Mouse (Mus musculus): Measurements from ENCODE around the gene Ddx58. TPM values are rescaled to one million over a fixed set of nuclear protein-coding genes. Genes with fewer than 3 reads are reported as not detected.

The Ddx58 gene
- 13.0 and 15.0 TPM in 2 replicates for polyA plus RNA-seq (2012; rRNA removed)

DNA sequence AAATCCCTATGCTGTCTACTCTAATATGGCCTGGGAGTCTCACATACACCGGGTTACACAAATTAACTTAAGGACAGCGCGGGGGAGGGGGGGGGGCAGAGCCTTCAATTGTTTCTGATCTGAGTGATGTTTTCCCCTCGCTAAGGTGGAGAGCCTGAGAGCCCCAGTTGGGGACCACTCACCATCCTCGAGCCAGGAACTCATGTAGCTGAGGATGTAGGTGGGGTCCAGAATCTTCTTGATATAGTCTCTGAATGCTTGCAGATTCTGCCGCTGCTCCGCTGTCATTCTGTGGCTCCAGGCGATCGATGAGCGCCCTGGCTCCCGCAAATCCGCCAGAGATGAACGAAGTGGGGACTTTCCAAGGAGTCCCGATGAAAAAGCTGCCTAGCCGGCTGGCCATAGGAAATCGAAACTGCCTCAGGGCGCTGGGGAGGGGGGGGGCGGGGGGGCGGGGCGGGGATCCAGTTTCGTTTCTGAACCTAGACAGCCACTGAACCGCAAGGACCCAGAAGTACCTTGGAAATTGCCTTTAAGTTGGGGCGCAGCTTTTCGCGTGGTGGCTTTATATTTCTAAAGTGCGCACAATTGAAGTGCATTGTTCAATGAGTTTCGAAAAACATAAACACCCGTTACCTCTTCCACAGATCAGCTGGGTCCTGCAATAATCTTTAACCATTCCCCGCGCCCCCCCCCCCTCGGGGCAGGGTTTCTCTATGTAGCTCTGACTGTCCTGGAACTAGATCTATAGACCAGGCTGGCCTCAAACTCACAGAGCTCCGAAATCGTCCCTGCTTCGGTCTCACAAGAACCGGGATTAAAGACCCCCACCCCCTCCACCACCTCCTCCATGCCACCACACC is at the start of gene Ddx58:
Gene Ddx58 (minus strand): TSS at position 420 of the 863 bp plus-strand sequence.
- DNase-seq (ENCODE audit: low read depth), result no peak

DNA sequence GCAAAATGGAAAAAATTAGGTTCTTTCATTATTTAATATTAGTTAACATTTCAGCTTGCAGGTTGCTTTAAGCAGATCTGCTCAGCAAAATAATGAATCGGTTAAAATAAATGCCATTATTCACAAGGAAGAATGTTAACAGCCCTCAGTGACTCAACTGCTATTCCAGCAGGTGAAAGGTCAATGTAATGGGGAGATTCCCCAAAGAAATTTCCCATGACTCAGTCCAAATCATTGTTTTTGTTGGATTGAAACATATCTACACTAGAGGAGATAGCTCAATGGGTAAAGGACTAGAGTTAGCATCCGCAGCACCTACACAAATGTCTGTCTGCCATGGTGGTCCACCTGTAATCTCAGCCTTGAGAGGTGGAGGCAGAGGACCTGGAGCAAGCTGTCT is 49.4 kb upstream of the Ddx58 start:
- no peak for DNase-seq (ENCODE audit: low read depth)

DNA sequence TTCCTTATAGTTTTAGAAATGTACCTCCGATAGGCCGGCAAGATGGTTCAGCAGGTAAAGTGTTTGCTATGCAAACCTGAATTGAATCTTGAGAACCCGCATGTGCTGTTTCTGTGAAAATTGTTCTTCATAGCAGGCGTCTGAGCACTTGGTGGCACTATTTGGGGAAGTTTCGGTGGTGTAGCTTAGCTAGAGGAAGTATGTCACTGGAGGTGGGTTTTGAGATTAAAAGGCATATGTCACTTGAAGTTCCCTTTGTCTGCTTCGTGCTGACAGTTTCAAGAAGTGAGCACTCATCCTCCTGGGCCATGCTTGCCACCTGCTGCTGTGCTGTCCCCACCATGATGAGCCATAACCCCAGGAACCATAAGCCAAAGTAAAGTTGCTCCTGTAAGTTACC is 47.8 kb upstream of the Ddx58 start:
- no peak for DNase-seq (ENCODE audit: low read depth)

DNA sequence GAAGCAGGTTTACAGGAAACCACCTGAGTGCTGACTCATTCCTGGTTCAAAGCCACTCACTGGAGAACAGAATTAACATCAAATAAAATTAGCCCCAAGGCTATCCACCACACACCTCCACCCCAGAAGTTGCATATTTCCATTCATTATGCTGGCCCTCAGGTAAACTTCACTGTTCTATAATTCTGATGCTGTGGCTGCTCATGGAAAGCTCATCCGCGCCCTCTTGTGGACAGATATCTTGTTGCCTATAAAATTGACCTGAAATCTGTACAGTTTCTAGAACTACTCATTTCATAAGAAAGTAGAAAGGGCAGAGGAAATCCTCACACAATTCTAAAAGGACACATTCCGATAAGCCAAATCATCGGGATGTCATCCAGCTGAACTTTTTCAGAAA is 46.0 kb upstream of the Ddx58 start:
- DNase-seq (ENCODE audit: low read depth), result no peak

DNA sequence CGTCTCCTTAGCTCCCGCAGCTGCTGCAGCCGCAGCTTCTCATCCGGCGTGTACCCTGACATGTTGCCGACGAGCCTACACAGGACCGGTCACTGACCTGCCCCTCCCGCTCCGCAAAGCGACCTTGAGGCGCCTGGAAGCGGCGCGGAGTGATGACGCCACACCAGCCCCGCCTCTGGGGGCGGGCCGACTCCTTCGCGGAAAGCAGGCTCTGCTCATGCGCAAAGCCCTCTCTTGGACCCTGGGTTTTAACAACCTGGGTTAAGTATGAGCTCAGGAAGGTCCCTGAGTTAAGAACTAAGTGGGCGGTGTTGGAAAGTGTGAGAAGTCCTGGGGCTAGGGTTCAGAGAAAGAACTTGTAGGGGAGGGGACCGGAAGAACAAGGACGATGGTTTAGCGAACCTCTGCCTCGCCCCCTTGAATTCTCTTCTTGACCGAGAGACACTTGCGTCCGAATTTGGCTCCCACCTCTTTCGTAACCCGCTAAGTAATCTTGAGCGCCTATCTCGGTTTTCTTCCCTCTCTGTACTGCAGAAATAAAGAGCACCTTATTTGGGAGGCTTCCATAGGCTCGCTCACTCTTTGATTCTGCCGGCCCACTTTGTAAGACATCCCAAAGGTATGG is 39.8 kb upstream of the Ddx58 start, which contains the start of gene Ndufb6:
Gene Ndufb6 (minus strand): TSS at position 146 of the 625 bp plus-strand sequence.
- no peak for DNase-seq (ENCODE audit: low read depth)

DNA sequence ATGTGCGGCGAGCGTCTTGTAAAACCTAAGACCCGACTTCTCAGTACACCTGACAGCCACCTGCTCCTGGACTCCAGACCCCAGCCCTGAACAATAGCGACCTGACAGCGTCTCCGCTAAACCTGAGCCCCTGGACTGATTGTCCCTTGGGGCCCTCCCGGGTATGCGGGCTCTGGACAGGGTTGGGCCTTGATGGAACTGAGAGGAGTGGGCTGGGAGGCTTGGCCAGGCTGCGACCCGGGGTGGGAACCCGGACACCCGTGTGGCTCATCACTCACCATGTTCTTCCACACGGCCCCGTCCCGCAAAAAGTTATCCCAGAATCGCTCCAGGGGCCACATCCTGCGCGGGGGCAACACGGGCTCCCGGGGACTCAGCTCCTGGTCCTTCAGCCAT is 39.2 kb upstream of the Ddx58 start:
- DNase-seq (ENCODE audit: low read depth), result no peak

DNA sequence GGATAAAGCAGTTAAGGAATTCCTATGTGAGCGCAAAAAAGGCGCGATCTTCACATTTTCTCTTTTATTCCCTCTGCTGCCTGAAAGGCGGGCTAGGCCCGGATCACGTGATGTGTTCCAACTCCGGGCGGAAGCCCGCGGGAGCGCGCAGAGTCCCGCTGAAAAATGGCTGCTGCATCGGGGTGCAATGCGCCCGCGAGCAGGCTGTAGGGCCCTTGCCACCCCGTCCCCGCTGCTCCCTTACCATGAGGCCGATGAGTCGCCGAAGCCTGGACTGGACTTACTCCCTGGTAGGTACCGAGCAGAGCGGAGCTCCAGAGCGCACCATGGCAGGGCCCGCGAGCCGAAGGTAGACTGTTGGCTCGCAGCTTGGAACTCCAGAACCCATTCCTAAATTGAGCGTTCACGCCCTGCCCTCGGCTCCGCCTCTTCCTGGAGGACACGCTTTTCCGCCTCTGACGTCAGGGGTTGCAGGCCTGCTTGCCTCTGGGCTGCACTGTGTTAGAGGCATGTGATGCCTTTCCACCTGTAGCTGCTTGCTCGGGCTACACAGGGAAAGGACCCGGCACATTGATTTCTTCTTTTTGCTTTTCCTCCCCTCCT is 29.9 kb upstream of the Ddx58 start, which contains the start of the genes Smim27 and Topors:
Gene Smim27 (plus strand): TSS at position 150 of the 603 bp plus-strand sequence.
Gene Topors (minus strand): TSS at position 421 of the 603 bp plus-strand sequence.
- peak; percentile 87 for DNase-seq (ENCODE audit: low read depth)

DNA sequence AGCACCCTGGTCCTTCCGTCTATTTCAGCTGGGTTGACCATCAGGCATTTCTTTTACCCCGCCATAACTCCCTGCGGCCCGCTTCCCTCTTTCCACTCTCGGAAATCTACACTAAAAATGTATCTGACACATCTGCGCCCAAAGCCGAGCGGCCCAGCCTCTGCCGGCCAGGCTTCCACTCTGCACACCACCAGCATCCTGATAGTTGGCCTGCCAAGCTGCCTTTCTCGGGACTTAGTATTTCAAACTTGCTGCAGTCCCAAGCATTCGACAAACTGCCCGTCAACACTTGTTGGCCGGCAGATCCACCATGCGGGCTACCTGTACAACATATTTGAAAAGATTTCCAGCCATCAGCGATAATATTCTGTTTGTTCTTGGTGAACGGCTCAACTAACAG is 29.2 kb upstream of the Ddx58 start:
- no peak for DNase-seq (ENCODE audit: low read depth)

DNA sequence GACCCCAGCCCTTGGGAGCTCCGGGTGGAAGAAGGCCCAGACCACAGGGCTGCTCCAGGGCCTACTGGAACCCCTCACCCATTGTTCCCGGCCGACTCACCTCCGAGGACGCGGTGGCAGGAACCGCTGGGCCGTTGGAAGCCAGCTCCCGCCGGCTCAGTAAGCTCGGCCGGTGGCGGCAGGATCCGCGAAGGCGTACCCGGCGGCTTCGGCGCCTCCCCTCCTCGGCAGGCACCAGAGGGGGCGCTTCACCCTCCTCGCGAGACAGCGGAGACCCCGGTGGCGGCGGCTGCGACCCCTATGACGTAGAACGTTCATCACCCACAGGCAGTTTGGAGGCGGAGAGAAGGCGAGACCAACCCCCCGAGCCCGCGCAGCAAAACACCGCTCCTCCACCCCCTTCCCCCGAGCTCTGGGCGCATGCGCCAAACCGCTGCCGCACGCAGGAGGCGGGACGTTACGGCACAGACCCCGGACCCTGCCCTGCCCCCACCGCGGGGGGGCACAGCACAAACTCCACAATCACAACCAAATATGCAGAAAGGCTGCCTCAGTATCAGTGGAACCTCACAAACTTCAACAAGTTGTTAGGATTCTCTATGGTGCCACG is 28.7 kb upstream of the Ddx58 start:
- no peak for DNase-seq (ENCODE audit: low read depth)

DNA sequence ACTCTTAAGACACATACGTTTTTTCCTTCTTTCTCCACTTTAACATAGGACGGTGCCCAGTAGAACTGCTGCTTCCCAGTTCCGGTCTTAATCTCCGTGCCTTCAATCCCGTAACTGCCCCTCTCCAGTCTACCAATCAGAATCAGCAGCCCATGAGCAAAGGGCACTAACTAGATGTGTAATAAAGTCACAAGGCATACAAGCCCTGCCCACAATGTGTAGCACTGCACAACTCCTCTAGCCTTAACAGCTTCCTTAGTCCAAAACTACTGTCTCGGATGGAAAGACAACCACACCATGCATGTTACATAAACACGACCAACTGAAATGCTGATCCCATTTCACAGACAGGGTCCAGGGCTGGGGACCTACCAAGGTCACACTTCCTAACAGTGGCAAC is 28.1 kb upstream of the Ddx58 start:
- no peak for DNase-seq (ENCODE audit: low read depth)

DNA sequence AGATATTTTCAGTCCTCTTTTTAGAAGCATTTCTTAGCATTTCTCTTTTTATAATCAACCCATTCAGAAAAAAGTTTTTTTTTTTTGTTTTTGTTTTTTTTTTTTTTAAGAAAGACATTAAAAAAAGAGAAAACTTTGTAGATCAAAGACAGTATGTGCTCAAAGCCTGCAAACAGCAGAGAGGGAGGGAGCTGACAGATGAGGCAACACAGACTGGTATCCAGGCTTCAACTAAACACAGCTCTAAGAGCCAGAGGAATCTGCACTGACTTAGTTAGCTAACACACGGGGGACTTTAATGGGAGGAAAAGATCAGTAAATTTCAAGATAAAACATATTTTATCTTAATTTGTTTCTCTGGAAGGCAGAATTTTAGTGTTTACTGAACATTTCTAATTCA is 24.7 kb upstream of the Ddx58 start:
- DNase-seq (ENCODE audit: low read depth), result no peak

DNA sequence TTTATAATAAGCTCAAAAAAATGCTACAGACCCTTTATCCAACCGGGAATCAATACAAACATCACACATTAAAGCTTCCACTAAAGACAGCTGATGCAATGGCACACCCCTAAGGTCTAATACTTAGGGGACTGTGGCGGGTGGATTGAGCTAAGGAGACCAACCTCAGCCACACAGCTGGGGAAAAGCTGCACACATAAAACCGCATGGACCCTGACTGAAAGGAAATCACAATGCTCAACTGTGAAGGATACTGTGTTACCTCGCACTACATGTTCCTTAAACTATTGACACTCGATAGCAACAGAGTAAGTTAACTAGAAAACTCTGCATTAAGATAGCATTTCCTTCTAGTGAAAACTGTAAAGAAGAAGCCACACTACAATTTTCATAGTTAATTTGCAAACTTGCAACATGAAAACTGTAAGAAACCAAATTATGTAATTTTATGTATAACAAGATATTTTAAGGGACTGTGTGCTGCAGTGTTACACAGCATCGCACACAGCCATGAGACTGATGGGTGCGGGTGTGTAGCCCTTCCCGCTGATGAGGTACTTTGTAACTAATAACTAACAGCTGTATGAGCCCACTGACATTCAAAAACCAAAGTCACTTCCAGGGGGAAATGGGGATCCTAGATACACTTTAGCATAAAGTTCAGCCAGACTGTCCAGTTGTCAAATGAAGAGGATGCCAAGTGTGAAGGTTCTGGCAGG is 14.9 kb upstream of the Ddx58 start:
- DNase-seq (ENCODE audit: low read depth), result no peak

DNA sequence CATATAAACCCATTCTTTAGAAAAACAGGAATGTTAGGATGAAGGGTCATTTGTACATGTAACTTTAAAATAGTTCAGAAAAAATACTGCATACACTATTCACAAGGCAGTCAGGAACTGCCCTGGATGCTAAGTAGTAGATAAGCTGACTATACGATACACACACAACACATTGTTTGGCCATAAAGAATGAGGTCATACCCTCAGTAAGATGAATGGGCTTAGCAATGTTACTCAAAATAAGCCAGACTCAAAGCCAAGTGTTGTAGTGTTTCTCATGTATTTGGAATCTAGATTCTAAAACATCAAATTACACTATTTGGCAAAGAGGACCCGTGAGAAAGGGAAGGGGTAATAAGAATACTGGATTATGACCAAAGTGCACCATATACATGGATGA is 14.1 kb upstream of the Ddx58 start:
- no peak for DNase-seq (ENCODE audit: low read depth)

DNA sequence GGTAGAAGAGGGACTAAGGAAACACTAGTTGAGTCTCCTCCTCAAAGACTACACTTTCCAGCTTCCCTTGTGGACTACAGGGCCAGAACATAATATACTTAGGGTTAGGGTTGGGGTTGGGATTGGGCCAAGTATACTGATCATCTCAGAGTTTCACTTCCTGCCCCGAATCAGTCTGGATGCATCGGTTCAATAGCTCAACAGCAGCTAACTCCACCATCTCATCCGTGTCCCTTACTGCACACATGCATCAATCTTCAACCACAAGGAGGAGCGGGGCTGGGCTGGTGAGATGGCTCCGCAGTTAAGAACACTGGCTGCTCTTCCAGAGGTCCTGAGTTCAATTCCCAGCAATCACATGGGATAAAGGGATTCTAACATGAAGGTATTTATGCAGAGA is 11.4 kb upstream of the Ddx58 start:
- DNase-seq (ENCODE audit: low read depth), result no peak

DNA sequence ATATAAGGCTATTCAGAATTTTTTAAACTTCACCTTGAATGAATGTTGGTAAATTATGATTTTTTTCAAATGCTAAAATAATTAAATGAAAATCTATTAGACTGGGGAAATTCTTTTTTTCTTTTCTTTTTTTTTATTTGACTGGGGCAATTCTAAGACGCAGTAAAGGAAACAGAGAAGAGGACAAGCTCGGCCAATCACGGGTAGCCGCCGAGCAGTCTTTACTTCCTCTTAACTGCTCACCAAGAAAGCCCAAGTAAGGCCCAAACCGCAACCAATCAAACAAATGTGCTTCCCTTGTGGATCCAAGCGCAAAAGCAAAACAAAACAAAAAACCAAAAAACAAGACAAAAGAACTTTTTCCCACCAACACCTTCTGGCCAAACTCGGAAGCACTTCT is 4.4 kb upstream of the Ddx58 start:
- DNase-seq (ENCODE audit: low read depth), result no peak

DNA sequence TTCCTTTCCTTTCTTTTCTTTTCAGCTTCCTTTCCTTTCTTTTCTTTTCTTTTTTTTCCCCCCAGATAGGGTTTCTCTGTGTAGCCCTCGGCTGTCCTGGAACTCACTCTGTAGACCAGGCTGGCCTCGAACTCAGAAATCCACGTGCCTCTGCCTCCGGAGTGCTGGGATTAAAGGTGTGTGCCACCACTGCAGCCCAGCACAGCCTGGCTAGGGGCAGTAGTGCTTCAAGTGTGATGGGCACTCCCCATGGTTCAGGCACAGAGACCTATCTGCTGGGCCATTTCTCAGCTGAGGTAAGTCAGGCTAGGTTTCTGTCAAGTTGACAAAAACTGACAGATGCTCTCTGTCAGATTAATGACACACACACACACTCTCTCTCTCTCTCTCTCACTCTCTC is 3.4 kb upstream of the Ddx58 start:
- no peak for DNase-seq (ENCODE audit: low read depth)

DNA sequence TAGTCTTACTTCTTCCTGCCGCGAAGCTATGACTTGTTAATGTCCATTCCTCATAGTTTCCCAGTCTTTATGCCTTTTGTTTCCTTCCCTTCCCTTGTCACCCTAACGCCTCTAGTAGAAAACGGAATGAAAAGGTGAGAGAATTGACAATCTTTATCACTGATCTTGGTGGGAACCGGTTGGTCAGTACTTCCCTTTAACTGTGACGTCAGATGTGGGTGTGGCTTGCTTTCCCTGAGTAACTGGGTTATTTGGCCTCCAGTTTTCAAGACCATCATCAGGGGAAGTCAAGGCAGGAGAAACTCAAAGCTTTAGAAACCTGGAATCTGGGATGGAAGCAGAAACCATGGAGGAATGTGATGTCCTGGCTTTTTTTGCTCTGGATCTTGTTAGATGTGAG is 2.3 kb upstream of the Ddx58 start:
- DNase-seq (ENCODE audit: low read depth), result no peak

DNA sequence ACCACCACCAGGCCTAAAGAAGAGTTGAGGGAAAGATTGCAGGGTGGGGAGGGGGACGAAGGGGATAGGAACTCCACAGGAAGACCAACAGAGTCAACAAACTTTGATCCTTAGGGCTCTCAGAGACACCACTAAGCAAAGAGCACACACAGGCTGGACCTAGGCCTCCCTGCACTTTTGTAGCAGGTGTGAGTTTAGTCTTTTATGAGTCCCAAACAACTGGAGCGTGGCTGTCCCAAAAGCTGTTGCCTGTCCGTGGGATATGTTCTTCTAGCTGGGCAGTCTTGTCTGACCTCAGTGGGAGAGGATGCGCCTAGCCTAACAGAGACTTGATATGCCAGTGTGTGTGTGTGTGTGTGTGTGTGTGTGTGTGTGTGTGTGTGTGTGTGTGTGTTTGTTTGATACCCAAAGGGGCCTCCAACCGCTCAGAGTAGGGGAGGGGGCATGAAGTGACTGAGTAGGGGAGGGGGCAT is 680 bp upstream of the Ddx58 start:
- no peak for DNase-seq (ENCODE audit: low read depth)

DNA sequence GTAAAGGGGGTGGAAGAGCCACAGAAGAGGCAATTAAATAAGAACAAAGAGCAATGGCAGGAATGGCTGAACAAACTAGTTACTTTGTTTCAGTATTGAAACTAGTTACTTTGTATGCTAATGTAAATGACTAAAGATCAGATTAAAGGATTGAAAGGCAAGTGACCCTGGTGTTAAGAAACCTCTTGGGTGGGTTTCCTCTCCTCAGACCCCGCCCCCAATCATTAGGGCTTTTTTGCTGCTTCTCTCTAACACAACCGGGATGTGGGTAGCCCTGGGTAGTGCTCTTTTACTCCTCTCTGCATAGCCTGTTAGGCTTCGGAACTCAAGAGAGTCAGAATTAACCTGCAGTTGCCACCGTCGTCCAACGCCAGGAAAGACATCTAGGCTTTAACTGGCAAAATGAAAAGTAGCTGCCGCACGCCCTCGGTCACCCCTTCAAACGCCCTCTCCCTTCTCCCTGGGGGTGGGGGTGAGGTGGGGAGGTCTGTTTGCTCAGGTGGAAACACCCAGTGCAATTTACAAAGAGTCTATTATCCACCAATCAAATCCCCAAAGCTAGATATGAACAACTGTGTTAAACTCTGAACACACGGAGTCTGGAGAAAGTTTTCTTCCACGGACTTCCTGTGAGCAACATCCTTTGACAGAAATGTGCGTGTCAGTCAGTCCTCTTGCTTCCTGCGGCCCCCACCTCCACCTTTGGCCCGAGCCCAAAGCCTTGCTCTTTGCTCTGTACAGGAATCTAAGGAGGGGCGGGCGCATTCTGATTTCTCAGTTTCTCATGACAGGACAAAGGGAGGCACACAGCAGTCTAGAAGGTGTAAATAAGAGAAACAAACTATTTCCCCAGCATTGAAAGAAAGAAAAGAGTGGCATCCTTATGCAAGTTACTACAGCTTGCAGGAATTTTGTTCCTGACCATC is 882 bp downstream of the Ddx58 start:
- DNase-seq (ENCODE audit: low read depth), result no peak

DNA sequence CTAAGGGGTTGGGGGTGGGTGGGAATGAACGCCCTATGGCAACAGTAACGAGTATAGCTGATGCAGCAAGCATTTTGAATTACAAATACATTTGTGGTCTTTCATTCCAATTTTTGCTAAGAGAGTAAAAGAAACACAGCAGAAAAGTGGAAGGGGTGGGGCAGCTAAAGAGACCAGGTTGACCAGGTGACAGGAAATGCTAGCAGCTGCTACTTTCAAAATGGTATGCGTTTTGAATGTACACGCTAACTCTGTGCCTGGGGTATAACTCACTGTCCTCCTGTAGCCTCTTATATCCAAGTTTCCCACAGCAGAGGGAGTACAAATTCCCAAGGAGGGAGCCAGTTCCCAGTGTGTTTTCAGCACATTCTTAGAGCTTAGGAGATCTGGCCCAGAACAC is 2.8 kb downstream of the Ddx58 start:
- DNase-seq (ENCODE audit: low read depth), result no peak

All from gonadal fat pad, adult 2 months (tissue).